Mouse (Mus musculus) left cerebral cortex, adult 18-20 months (tissue): Measurements from ENCODE around the gene Kank4. TPM values are rescaled to one million over a fixed set of nuclear protein-coding genes. Genes with fewer than 3 reads are reported as not detected.

Experiments used
- DNase-seq, 2 experiments: peaks; one replicate each; pipeline ENCODE4 v3.0.0; 2021 to 2022; ENCODE audit warnings: low spot score in 2 of 2, mixed read lengths in 1 of 2
- total RNA-seq, 2 experiments: library from RNA; stranded (reverse); gene quantifications; 2 replicates each; pipeline ENCODE4 v1.2.3; 2021

The Kank4 gene
- total RNA-seq, 2 experiments from 2014 or later = 3.8 to 4.4 TPM

GRCm38 (mm10) chr4:98722454-98722853 lies 94.9 kb downstream of the Kank4 start:
- peak; percentile 49 to 68 for DNase-seq

- no peak for DNase-seq
These were observed 98.8 kb downstream of the Kank4 start for GRCm38 (mm10) chr4:98718547-98718917.

GRCm38 (mm10) chr4:98717735-98718546 lies 99.4 kb downstream of the Kank4 start:
- DNase-seq = no peak

- DNase-seq = no peak
These were observed 106.4 kb downstream of the Kank4 start for GRCm38 (mm10) chr4:98710891-98711290.

Other genes with a start within 250 kb of the Kank4 start
- gene L1td1, start 90.8 kb downstream of the Kank4 start, total RNA-seq = under 1 TPM in 1 of 2 experiments, not detected in 1; 0.14 TPM
- not detected for gene I0C0044D17Rik, start 6.3 kb upstream of the Kank4 start, total RNA-seq
- gene Usp1, start 106.3 kb upstream of the Kank4 start, total RNA-seq = 10 to 100 TPM; 24.1 to 26.1 TPM
- gene Angptl3, start 213.4 kb upstream of the Kank4 start, total RNA-seq = under 1 TPM; 0.58 to 0.73 TPM